Mouse (Mus musculus): ENCODE results near the gene Gab1. TPM values are rescaled to one million over a fixed set of nuclear protein-coding genes. Genes with fewer than 3 reads are reported as not detected.

Gab1 gene
- polyA plus RNA-seq, 1 experiment = 13.6 TPM

GRCm38 (mm10) chr8:80738388-80739154, 141.7 kb downstream of the Gab1 start:
- TF ChIP-seq CTCF (IDR thresholded peaks at IDR 0.05; ENCODE audit: extremely low read depth, insufficient read length, insufficient replicate concordance, low read depth, low read length) = no peak
- TF ChIP-seq POLR2A (IDR thresholded peaks at IDR 0.05; ENCODE audit: low read depth, low read length) = no peak
- H3K4me1 ChIP-seq (ENCODE audit: control insufficient read depth, insufficient read depth, insufficient read length, low read length) = no peaks in the 10 kb centered on the region
- H3K4me3 ChIP-seq (ENCODE audit: low read depth, low read length) = peak overlapping the region; percentile 93
- H3K27me3 ChIP-seq (ENCODE audit: control insufficient read depth, insufficient read depth, low read length) = no peaks in the 10 kb centered on the region
- peaks cover 10% of the 10 kb centered on the region for H3K36me3 ChIP-seq (ENCODE audit: control insufficient read depth, insufficient read depth, low read length)
- peak overlapping the region; percentile 85 for H3K27ac ChIP-seq (ENCODE audit: insufficient read depth, low read depth, low read length)
- WGBS = under 1% methylated on average over 77 of the region's 84 CpGs

DNA sequence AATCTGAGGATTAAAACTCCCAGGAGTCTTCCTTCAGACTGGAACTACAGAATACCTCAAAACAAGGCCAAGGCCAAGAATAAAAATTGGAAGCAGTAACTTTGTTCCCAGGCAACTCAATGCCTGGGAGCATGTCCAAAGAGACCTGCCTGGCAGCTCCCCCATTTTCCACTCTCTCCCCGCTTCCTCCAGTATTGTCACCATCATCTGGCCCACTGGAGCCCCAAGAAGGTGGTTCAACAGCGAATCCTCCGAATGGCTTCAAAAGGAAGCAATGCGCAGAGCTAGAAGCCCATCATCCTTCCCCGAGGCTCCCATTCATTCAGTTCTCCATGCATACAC, 142.3 kb downstream of the Gab1 start:
- H3K4me3 ChIP-seq (ENCODE audit: low read depth, low read length) = peak overlapping the region; percentile 93
- TF ChIP-seq CTCF (IDR thresholded peaks at IDR 0.05; ENCODE audit: extremely low read depth, insufficient read length, insufficient replicate concordance, low read depth, low read length) = no peak
- TF ChIP-seq POLR2A (IDR thresholded peaks at IDR 0.05; ENCODE audit: low read depth, low read length) = no peak
- H3K36me3 ChIP-seq (ENCODE audit: control insufficient read depth, insufficient read depth, low read length) = peaks cover 14% of the 10 kb centered on the region
- no peaks in the 10 kb centered on the region for H3K4me1 ChIP-seq (ENCODE audit: control insufficient read depth, insufficient read depth, insufficient read length, low read length)
- 1% methylated on average over 5 of the region's 5 CpGs for WGBS
- H3K27me3 ChIP-seq (ENCODE audit: control insufficient read depth, insufficient read depth, low read length) = no peaks in the 10 kb centered on the region
- H3K27ac ChIP-seq (ENCODE audit: insufficient read depth, low read depth, low read length) = peak overlapping the region; percentile 85

GRCm38 (mm10) chr8:80732326-80732725, 148.0 kb downstream of the Gab1 start:
- no peaks in the 10 kb centered on the region for H3K4me1 ChIP-seq (ENCODE audit: control insufficient read depth, insufficient read depth, insufficient read length, low read length)
- peaks cover 37% of the 10 kb centered on the region for H3K36me3 ChIP-seq (ENCODE audit: control insufficient read depth, insufficient read depth, low read length)
- no peak overlapping the region for H3K4me3 ChIP-seq (ENCODE audit: low read depth, low read length)
- H3K27me3 ChIP-seq (ENCODE audit: control insufficient read depth, insufficient read depth, low read length) = no peaks in the 10 kb centered on the region
- H3K27ac ChIP-seq (ENCODE audit: insufficient read depth, low read depth, low read length) = no peak overlapping the region
- TF ChIP-seq POLR2A (IDR thresholded peaks at IDR 0.05; ENCODE audit: low read depth, low read length) (no peak), CTCF (IDR thresholded peaks at IDR 0.05; ENCODE audit: extremely low read depth, insufficient read length, insufficient replicate concordance, low read depth, low read length) (no peak)

- H3K4me3 ChIP-seq (ENCODE audit: low read depth, low read length) = no peak overlapping the region
- no peak overlapping the region for H3K27ac ChIP-seq (ENCODE audit: insufficient read depth, low read depth, low read length)
- no peak for TF ChIP-seq CTCF (IDR thresholded peaks at IDR 0.05; ENCODE audit: extremely low read depth, insufficient read length, insufficient replicate concordance, low read depth, low read length)
- no peak for TF ChIP-seq POLR2A (IDR thresholded peaks at IDR 0.05; ENCODE audit: low read depth, low read length)
- no peaks in the 10 kb centered on the region for H3K4me1 ChIP-seq (ENCODE audit: control insufficient read depth, insufficient read depth, insufficient read length, low read length)
- WGBS = 89% methylated on average over 1 of the region's 1 CpGs
- no peaks in the 10 kb centered on the region for H3K27me3 ChIP-seq (ENCODE audit: control insufficient read depth, insufficient read depth, low read length)
- peaks cover 41% of the 10 kb centered on the region for H3K36me3 ChIP-seq (ENCODE audit: control insufficient read depth, insufficient read depth, low read length)
Observed at GRCm38 (mm10) chr8:80714461-80714860, 165.9 kb downstream of the Gab1 start.

Other genes starting within 250 kb of the Gab1 start
- gene Smarca5, start 141.0 kb downstream of the Gab1 start, polyA plus RNA-seq (2012; rRNA removed) = 2.6 and 7.0 TPM in 2 replicates
- gene Usp38, start 134.4 kb upstream of the Gab1 start, polyA plus RNA-seq (2012; rRNA removed) = 7.0 and 7.2 TPM in 2 replicates

All from small intestine, adult 2 months (tissue).